Mouse (Mus musculus): ENCODE results near the gene Fam207a.

- TF ChIP-seq GATA1 (IDR thresholded peaks at IDR 0.05; ENCODE audit: low read length) (no peak), TAL1 (IDR thresholded peaks at IDR 0.05; ENCODE audit: low read length) (no peak)
Observed at GRCm38 (mm10) chr10:77508744-77509143, 6.8 kb downstream of the Fam207a start.
